Mouse (Mus musculus) left cerebral cortex, postnatal 36 days (tissue): Measurements from ENCODE around the gene Psmc5. TPM values are rescaled to one million over a fixed set of nuclear protein-coding genes. Genes with fewer than 3 reads are reported as not detected.
A peak's percentile ranks its signal among the peaks of the same experiment; 100 is the strongest.
"Not testable (repeated sequence)": the region's sequence is repeated elsewhere in the genome, so short reads cannot be mapped to it uniquely, and the experiment has no call there.

ENCODE experiments used
- DNase-seq, 2 experiments: peaks; one replicate each; pipeline ENCODE4 v3.0.0; 2021 to 2022; ENCODE audit warnings: low spot score in 2 of 2, mixed read lengths in 1 of 2
- intact Hi-C: fragments of 180-260 bp; cut with DNase I; formaldehyde crosslinking; loops from one replicate; pipeline ENCODE4 v1.15.1; 2025
- total RNA-seq, 2 experiments: library from RNA; stranded (reverse); gene quantifications; 2 replicates each; pipeline ENCODE4 v1.2.3; 2021

The Psmc5 gene
- total RNA-seq: 100 to 1,000 TPM; 183 to 198 TPM

- peak; percentile 97 to 98 for DNase-seq
- intact Hi-C loops: loop anchor here (5.0 kb wide), 1 partner anchor 39 kb away; the partner anchor contains the start of genes Ccdc47 and Ddx42
Observed at GRCm38 (mm10) chr11:106255685-106256451, at the start of gene Psmc5, which contains the start of gene Ftsj3. Gene Psmc5, plus strand, starts transcription at chr11:106256154. Gene Ftsj3, minus strand, starts transcription at chr11:106256079.

GRCm38 (mm10) chr11:106212771-106213170 is 43.2 kb upstream of the Psmc5 start:
- intact Hi-C loops: no loop called here
- no peak for DNase-seq

GRCm38 (mm10) chr11:106214856-106215255 is 41.1 kb upstream of the Psmc5 start:
- DNase-seq: no peak
- intact Hi-C loops: loop anchor here (5.0 kb wide), 1 partner anchor 42 kb away; the partner anchor contains the start of genes Ftsj3 and Psmc5

DNA sequence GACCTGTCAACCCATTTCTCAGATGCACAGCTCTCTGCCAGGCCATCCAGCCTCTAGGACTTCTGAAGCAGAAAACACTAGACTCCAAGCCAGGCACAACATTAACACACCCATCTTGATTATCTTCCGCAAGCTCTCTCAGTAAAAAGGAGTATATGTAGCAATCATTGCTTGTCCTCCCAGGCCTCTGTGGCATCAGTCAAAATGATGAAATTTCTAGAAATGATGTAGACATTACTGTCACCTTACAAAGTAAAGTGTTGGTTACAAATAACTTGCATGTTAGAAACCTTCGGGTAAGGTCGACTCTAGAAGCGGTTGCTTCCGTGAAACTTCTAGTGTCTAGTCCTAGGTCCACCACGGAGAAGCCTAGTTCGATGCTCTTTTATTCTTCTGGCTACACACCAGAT is 40.5 kb upstream of the Psmc5 start:
- intact Hi-C loops: loop anchor here (5.0 kb wide), 1 partner anchor 42 kb away; the partner anchor contains the start of genes Ftsj3 and Psmc5
- no peak for DNase-seq

DNA sequence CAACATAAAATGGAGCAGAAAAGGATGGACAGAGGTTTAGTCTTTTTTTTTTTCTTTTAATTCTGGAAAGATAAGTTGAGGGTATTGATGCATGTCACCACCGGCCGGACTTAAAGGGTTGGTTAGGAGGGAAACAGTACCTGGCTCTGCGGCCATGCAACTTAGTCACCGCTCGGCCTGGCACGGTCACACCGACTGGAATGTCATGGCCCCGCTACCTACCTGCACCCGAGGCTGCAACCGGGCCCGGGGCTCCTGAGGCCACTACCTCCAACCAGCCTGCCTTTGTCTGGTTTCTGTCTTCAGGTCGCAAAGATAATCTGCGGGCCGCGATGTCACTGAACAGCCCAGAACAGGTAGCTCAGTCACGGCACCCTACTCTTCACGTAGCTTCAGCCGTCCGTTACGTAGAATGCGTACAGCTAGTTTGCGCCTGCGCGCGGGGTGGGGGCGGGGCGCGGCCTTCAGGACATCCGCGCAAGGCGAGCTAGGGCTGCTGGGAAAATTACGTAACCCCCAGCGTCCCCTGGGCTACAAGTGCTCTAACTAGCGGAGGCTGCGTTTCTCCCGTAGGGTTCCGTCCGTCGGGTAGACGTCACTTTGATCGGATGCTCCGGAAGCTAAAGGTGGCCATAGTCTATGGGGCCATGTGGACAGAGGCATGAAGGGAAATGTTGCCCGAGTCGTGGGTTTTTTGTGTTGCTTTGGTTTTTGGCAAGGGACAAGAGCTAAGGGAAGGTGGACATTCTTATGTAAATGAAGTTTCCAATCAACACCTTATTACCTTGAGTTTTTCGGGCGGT is 39.8 kb upstream of the Psmc5 start, which contains the start of gene Ccdc47:
Gene Ccdc47, minus strand, starts transcription at position 418 of the 803 bp plus-strand sequence.
- DNase-seq: peak; percentile 96 to 97
- intact Hi-C loops: loop anchor here (1.0 to 5.0 kb wide), 2 partner anchors 41 to 55 kb away; partner anchors contain the start of genes Ftsj3 and Psmc5

DNA sequence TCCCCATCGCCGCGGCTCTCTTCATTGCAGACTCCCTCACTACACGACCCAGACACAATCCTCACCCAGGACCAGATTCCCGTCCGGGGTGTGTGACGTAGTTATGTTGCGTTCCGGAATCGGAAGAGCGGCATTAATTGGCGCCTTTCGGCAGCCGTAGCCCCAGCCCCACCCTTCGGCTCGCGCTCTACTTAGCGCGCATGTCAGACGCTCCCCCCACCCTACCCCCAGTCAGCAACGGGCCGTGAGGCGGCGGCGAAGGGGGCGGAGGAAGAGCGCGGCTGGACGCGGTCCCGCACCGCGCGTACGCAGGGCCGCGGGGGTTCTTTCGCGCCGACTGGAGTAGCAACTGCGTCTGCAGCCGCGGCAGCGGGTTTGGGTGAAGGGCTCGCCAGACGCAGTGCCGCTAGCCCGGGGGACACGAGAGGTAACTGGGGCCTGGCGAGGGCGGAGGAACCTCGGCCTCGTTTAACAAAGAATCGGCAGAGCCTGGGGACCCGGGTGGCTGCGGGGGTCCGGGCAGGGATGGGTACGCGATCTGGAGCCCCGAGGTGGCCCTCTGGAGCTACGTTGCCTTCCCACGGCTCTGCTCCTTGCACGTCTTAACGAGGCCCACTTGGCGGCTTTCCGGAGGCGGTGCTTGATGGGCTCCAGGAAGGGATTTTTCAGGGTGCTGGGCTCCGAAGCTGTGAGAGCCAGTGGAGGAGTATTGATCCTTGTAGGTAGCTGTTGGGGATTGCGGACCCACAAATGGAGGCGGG is 39.0 kb upstream of the Psmc5 start, which contains the start of gene Ddx42:
Gene Ddx42, plus strand, starts transcription at position 197 of the 761 bp plus-strand sequence.
- intact Hi-C loops: loop anchor here (1.0 to 5.0 kb wide), 2 partner anchors 40 to 56 kb away; partner anchors contain the start of genes Ftsj3 and Psmc5
- DNase-seq: peak; percentile 90 to 93

DNA sequence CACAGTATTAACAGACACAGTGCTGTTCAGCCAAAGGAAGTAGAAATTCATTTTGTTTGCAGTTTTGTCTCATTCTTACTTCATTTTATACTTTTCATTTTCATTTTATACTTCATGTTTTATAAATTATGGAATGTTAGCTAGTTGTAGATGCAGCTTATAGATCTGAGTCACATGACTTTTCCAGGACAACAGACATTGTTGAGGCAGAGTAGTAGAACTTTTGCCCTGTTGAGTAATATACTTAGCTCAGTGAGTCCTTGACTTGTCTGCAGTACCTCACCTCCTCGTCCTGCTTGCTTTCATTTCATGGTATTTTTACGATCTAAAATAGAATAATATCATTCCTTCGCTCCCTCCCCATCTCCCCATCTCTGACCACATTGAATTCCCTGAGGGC is 35.4 kb upstream of the Psmc5 start:
- intact Hi-C loops: no loop called here
- DNase-seq: no peak

DNA sequence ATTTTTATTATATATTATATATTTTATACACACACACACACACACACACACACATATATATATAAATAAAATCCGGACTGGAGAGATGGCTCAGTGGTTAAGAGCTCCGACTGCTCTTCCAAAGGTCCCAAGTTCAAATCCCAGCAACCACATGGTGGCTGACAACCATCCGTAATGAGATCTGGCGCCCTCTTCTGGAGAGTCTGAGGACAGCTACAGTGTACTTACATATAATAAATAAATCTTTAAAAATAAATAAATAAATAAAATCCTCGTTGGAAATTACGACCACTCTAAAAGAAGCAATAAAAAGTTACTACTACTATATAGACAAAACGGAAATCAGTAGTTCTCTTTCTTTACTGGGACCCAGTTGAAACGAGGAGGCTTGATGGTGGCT is 22.0 kb upstream of the Psmc5 start:
- DNase-seq: not testable (repeated sequence)
- intact Hi-C loops: loop anchor here (5.0 kb wide), 1 partner anchor 77 kb away; no protein-coding TSS in a partner anchor

- intact Hi-C loops: no loop called here
- no peak for DNase-seq
Observed at GRCm38 (mm10) chr11:106246834-106247233, 9.1 kb upstream of the Psmc5 start.

DNA sequence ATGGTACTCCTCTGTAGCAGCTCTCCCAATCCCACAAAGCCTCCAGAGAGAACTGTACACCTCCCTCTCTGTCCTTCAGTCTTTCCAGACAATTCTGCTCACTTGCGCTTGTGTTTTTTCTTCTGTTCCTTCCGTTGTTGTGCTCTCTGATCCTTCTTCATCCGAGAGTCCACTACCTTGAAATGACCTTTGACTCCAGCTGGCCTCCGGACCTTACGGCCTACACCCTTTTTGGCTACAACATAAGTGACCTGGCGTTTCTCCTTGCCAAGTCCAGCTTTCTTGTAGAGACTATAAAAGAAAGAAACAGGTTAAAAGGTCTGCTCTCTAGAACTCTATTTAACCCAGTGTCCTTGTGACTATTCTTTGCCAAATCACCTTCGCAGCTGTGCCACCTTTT is 6.6 kb upstream of the Psmc5 start:
- DNase-seq: no peak
- intact Hi-C loops: no loop called here

DNA sequence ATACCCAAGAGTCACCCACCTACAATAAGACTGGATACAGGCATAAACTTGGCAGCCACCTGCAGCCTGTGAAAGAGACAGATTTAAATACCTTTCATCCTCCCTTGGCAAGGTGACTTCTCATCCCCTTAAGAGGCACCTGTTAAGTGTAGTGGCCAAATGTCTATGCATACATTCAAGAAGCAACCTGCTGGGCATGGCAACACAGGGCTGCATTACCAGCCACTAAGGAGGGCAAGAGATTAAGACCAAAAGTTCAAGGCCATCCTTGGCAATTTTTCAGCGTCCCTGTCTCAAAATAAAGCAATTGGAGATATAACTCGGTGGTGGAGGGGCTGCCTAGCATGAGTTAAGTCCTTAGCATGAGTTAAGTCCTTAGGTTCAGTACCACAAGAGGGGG is 1.2 kb upstream of the Psmc5 start:
- DNase-seq: no peak
- intact Hi-C loops: loop anchor here (5.0 kb wide), 1 partner anchor 37 kb away; the partner anchor contains the start of genes Ccdc47 and Ddx42

DNA sequence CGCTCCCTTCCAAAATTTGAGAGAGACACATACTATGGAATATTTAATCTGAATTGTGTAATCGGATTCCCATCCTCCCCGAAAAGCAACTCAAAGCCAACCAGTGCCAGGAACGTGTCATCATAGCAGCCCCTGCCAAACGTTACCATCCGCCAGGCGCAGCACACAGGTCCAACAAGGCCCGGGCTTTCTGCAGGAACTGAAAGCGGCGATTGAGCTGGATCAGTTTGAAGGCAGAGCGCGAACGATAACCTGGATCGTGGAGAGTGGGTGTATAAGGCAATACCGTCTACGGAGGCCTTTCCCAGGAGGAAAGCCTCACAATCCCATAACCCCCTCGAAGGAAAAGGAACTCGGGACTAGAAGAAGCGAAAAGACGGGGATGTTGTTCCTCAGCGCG is 780 bp upstream of the Psmc5 start:
- intact Hi-C loops: loop anchor here (5.0 kb wide), 1 partner anchor 38 kb away; the partner anchor contains the start of genes Ccdc47 and Ddx42
- DNase-seq: no peak

GRCm38 (mm10) chr11:106256775-106257174 is 821 bp downstream of the Psmc5 start:
- no peak for DNase-seq
- intact Hi-C loops: loop anchor here (5.0 kb wide), 1 partner anchor 39 kb away; the partner anchor contains the start of genes Ccdc47 and Ddx42

DNA sequence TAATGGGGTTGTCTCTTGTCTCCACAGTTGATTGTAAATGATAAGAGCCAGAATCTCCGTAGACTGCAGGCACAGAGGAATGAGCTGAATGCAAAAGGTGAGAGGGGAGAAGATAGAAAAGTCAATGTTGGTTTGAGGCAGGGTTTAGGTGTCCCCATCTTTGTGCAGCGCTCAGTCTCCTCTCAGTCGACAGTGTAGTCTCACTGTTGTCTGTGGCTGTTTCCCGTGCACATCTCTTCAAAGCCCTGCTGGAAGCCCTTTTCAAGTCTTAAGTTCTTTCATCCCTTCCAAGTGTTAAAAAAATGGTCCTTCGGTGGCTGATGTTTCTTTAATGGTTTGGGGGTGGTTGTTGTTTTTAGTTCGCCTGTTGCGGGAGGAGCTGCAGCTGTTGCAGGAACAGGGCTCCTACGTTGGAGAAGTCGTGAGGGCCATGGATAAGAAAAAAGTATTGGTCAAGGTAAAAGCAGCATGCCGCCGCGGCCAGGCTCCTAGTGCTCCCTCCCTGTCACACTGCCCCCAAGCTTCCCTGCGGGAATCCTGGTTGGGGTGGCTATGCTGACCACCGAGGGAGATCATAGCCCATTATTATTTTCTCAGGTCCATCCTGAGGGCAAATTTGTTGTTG is 5.0 kb downstream of the Psmc5 start:
- intact Hi-C loops: no loop called here

DNA sequence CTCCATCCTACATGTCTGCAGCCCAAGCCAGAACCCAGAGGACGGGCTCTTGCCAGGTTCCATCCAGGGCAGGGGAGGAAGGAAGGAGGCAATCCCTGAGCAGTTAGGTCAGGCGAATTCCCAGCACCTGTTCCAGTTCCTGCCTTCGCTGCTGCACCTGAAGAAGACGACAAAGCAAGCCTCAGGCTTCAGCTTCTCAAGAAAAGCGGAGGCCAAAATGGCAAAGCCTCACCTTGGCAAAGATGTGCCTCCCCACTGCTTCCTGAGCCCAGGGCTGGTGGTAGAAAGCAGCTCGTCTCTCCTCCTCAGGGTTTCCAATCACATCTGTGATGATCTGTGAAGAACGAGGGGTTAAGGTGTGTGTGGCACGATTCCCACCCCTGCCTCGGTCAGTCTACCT is 8.0 kb downstream of the Psmc5 start:
- intact Hi-C loops: no loop called here
- DNase-seq: no peak

More for the DNA sequence above, 5.0 kb downstream of the Psmc5 start:
- no peak for DNase-seq

- no peak for DNase-seq
- intact Hi-C loops: no loop called here
Observed at GRCm38 (mm10) chr11:106264988-106265387, 9.0 kb downstream of the Psmc5 start.

DNA sequence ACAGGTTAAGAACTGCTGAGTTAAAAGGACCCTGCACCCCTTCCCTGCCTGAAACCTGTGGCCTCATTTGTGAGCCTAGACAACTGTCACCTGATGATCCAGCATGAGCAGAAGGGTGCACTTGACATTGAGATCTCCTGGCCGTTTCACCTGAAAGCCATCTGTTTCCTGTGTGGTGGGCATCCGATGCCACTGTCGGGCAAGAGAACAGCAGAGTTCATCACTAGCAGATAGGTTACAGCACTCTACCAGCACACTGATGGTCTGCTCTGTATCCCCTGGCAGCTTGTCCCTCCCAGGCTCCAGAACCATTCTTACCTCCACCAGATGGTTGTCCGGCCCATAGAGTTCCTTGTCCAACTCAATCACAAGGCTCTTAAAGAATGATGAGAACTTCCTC is 9.6 kb downstream of the Psmc5 start:
- intact Hi-C loops: no loop called here
- no peak for DNase-seq

DNA sequence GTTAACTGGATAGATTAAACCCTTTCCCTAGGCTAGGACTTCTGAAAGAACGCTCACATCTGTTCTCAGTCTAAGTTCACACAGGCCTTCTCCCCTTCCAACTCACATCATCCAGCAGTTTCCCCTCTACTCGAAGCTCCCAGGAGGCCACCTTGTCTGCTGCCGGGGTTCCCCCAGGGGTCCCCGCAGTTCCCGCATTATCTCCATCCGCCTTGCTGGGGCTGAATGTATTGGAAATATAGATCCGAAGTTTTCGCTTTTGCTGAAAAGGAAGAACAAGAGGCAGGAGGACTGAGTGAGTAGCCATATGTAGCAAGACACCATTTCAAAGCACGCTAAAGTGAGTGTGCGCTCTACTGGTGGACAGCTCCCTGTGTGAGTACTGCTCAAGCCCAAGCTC is 10.5 kb downstream of the Psmc5 start:
- intact Hi-C loops: no loop called here

More for the DNA sequence above, 10.5 kb downstream of the Psmc5 start:
- no peak for DNase-seq
